Mouse (Mus musculus): Measurements from ENCODE around the gene Smim14. TPM values are rescaled to one million over a fixed set of nuclear protein-coding genes. Genes with fewer than 3 reads are reported as not detected.

Smim14 gene
- total and polyA plus RNA-seq, 2 experiments from 2014 or later = 156 to 190 TPM

- Histone ChIP-seq H3K4me2 (ENCODE audit: low read depth, low read length) (0 out of 2 replicates have a peak overlapping the region, but pooled peaks have one; percentile 15), H3K9ac (replicated peaks; ENCODE audit: low read depth, low read length) (no peak overlapping the region), H3K27ac (ENCODE audit: low read depth) (peak overlapping the region; percentile 79), H3K4me3 (ENCODE audit: low read depth, low read length) (no peak overlapping the region), H3K27me3 (ENCODE audit: control insufficient read depth, insufficient read depth, low read length) (no peaks in the 10 kb centered on the region), H3K4me1 (ENCODE audit: control insufficient read depth, insufficient read depth) (peaks cover 47% of the 10 kb centered on the region), H3K9me3 (replicated peaks; ENCODE audit: control insufficient read depth, low read length) (no peaks in the 10 kb centered on the region), H3K36me3 (replicated peaks; ENCODE audit: control insufficient read depth, insufficient read depth, low read length) (peaks cover 7% of the 10 kb centered on the region; the same call in 1 of the 2 replicates)
- peak; percentile 49; the same call in 1 of the 2 replicates for TF ChIP-seq EP300 (IDR thresholded peaks at IDR 0.05; ENCODE audit: low read depth)
- TF ChIP-seq CTCF (IDR thresholded peaks at IDR 0.05; ENCODE audit: low read depth) = no peak
- 56% methylated on average over 3 of the region's 3 CpGs for WGBS
- ATAC-seq (ENCODE audit: insufficient read depth, low read depth) (peak; percentile 74), DNase-seq (ENCODE audit: low spot score) (peak; percentile 87)
Observed at GRCm38 (mm10) chr5:65459454-65459853, 77.5 kb downstream of the Smim14 start.

- peak overlapping the region; percentile 79 for H3K27ac ChIP-seq (ENCODE audit: low read depth)
- ATAC-seq (ENCODE audit: insufficient read depth, low read depth) = peak; percentile 63
- DNase-seq (ENCODE audit: low spot score) = peak; percentile 82
- H3K36me3 ChIP-seq (replicated peaks; ENCODE audit: control insufficient read depth, insufficient read depth, low read length) = peaks cover 13% of the 10 kb centered on the region; the same call in 1 of the 2 replicates
- no peak overlapping the region for H3K4me3 ChIP-seq (ENCODE audit: low read depth, low read length)
- TF ChIP-seq EP300 (IDR thresholded peaks at IDR 0.05; ENCODE audit: low read depth) = no peak
- TF ChIP-seq CTCF (IDR thresholded peaks at IDR 0.05; ENCODE audit: low read depth) = no peak
- no peak overlapping the region for H3K4me2 ChIP-seq (ENCODE audit: low read depth, low read length)
- H3K9me3 ChIP-seq (replicated peaks; ENCODE audit: control insufficient read depth, low read length) = no peaks in the 10 kb centered on the region
- peaks cover 47% of the 10 kb centered on the region for H3K4me1 ChIP-seq (ENCODE audit: control insufficient read depth, insufficient read depth)
- no peak overlapping the region for H3K9ac ChIP-seq (replicated peaks; ENCODE audit: low read depth, low read length)
- 27% methylated on average over 5 of the region's 5 CpGs for WGBS
- no peaks in the 10 kb centered on the region for H3K27me3 ChIP-seq (ENCODE audit: control insufficient read depth, insufficient read depth, low read length)
Observed at GRCm38 (mm10) chr5:65457846-65458245, 79.1 kb downstream of the Smim14 start.

GRCm38 (mm10) chr5:65457086-65457827, 79.7 kb downstream of the Smim14 start:
- Histone ChIP-seq H3K36me3 (replicated peaks; ENCODE audit: control insufficient read depth, insufficient read depth, low read length) (peaks cover 19% of the 10 kb centered on the region), H3K4me2 (ENCODE audit: low read depth, low read length) (no peak overlapping the region), H3K27ac (ENCODE audit: low read depth) (peak overlapping the region; percentile 79), H3K4me1 (ENCODE audit: control insufficient read depth, insufficient read depth) (peaks cover 47% of the 10 kb centered on the region), H3K9ac (replicated peaks; ENCODE audit: low read depth, low read length) (no peak overlapping the region), H3K9me3 (replicated peaks; ENCODE audit: control insufficient read depth, low read length) (no peaks in the 10 kb centered on the region), H3K4me3 (ENCODE audit: low read depth, low read length) (no peak overlapping the region), H3K27me3 (ENCODE audit: control insufficient read depth, insufficient read depth, low read length) (no peaks in the 10 kb centered on the region)
- ATAC-seq (ENCODE audit: insufficient read depth, low read depth) = peak; percentile 22; the same call in 1 of the 2 replicates
- TF ChIP-seq EP300 (IDR thresholded peaks at IDR 0.05; ENCODE audit: low read depth) (no peak), CTCF (IDR thresholded peaks at IDR 0.05; ENCODE audit: low read depth) (no peak)
- 61% methylated on average over 7 of the region's 7 CpGs for WGBS
- DNase-seq (ENCODE audit: low spot score) = peak; percentile 32

- Histone ChIP-seq H3K4me1 (ENCODE audit: control insufficient read depth, insufficient read depth) (peaks cover 39% of the 10 kb centered on the region), H3K9me3 (replicated peaks; ENCODE audit: control insufficient read depth, low read length) (no peaks in the 10 kb centered on the region), H3K9ac (replicated peaks; ENCODE audit: low read depth, low read length) (no peak overlapping the region), H3K36me3 (replicated peaks; ENCODE audit: control insufficient read depth, insufficient read depth, low read length) (peaks cover 30% of the 10 kb centered on the region), H3K27me3 (ENCODE audit: control insufficient read depth, insufficient read depth, low read length) (no peaks in the 10 kb centered on the region), H3K4me2 (ENCODE audit: low read depth, low read length) (no peak overlapping the region), H3K27ac (ENCODE audit: low read depth) (peak overlapping the region; percentile 79; the same call in 1 of the 2 replicates), H3K4me3 (ENCODE audit: low read depth, low read length) (no peak overlapping the region)
- peak; percentile 37; the same call in 1 of the 2 replicates for ATAC-seq (ENCODE audit: insufficient read depth, low read depth)
- WGBS = 29% methylated on average over 5 of the region's 5 CpGs
- peak; percentile 50 for DNase-seq (ENCODE audit: low spot score)
- TF ChIP-seq EP300 (IDR thresholded peaks at IDR 0.05; ENCODE audit: low read depth) (no peak), CTCF (IDR thresholded peaks at IDR 0.05; ENCODE audit: low read depth) (no peak)
Observed at GRCm38 (mm10) chr5:65454771-65455170, 82.2 kb downstream of the Smim14 start.

GRCm38 (mm10) chr5:65448941-65449340, 88.0 kb downstream of the Smim14 start:
- WGBS = 83% methylated on average over 4 of the region's 4 CpGs
- Histone ChIP-seq H3K27me3 (ENCODE audit: control insufficient read depth, insufficient read depth, low read length) (no peaks in the 10 kb centered on the region), H3K27ac (ENCODE audit: low read depth) (no peak overlapping the region), H3K4me3 (ENCODE audit: low read depth, low read length) (no peak overlapping the region), H3K4me2 (ENCODE audit: low read depth, low read length) (no peak overlapping the region), H3K4me1 (ENCODE audit: control insufficient read depth, insufficient read depth) (no peaks in the 10 kb centered on the region), H3K36me3 (replicated peaks; ENCODE audit: control insufficient read depth, insufficient read depth, low read length) (peaks cover 50% of the 10 kb centered on the region), H3K9me3 (replicated peaks; ENCODE audit: control insufficient read depth, low read length) (no peaks in the 10 kb centered on the region), H3K9ac (replicated peaks; ENCODE audit: low read depth, low read length) (no peak overlapping the region)
- DNase-seq (ENCODE audit: low spot score) (no peak), ATAC-seq (ENCODE audit: insufficient read depth, low read depth) (no peak)
- TF ChIP-seq EP300 (IDR thresholded peaks at IDR 0.05; ENCODE audit: low read depth) = no peak
- no peak for TF ChIP-seq CTCF (IDR thresholded peaks at IDR 0.05; ENCODE audit: low read depth)
